Mouse (Mus musculus): ENCODE measurements around the gene Gm3476. TPM values are rescaled to one million over a fixed set of nuclear protein-coding genes. Genes with fewer than 3 reads are reported as not detected.
"Not testable (repeated sequence)": the region's sequence is repeated elsewhere in the genome, so short reads cannot be mapped to it uniquely, and the experiment has no call there.

The Gm3476 gene
- polyA plus RNA-seq (2014; fragmentation: Nextera tagmentation; extraction: Ambion mirVana), result not detected in 2 replicates

GRCm38 (mm10) chr14:6125707-6126106 lies at the start of gene Gm3476:
Gene Gm3476 (minus strand): TSS chr14:6125807.
- not testable (repeated sequence) for H3K4me3 ChIP-seq (ENCODE audit: low read depth, low read length); H3K4me2 ChIP-seq; DNase-seq (ENCODE audit: low spot score, missing footprints); H3K4me1 ChIP-seq (ENCODE audit: control insufficient read depth, insufficient read depth, low read length); H3K9ac ChIP-seq (ENCODE audit: low read length); H3K9me3 ChIP-seq (ENCODE audit: control insufficient read depth, low read length); H3K36me3 ChIP-seq (ENCODE audit: control insufficient read depth, insufficient read depth, low read length); H3K27me3 ChIP-seq (ENCODE audit: control insufficient read depth, insufficient read depth, low read length); ATAC-seq (ENCODE audit: low FRiP score); H3K27ac ChIP-seq (ENCODE audit: low read depth, low read length)
- no CpG with 5 or more reads among the region's 1 CpGs for WGBS

- not testable (repeated sequence) for H3K4me2 ChIP-seq
Observed at GRCm38 (mm10) chr14:6163538-6163937, 37.9 kb upstream of the Gm3476 start.

GRCm38 (mm10) chr14:6161085-6161484 lies 35.5 kb upstream of the Gm3476 start:
- 100% methylated on average over 1 of the region's 1 CpGs for WGBS
- H3K4me3 ChIP-seq (ENCODE audit: low read depth, low read length); ATAC-seq (ENCODE audit: low FRiP score); H3K27ac ChIP-seq (ENCODE audit: low read depth, low read length); DNase-seq (ENCODE audit: low spot score, missing footprints); H3K4me1 ChIP-seq (ENCODE audit: control insufficient read depth, insufficient read depth, low read length); H3K36me3 ChIP-seq (ENCODE audit: control insufficient read depth, insufficient read depth, low read length); H3K9me3 ChIP-seq (ENCODE audit: control insufficient read depth, low read length); H3K27me3 ChIP-seq (ENCODE audit: control insufficient read depth, insufficient read depth, low read length); H3K9ac ChIP-seq (ENCODE audit: low read length); H3K4me2 ChIP-seq: not testable (repeated sequence)

More at GRCm38 (mm10) chr14:6163538-6163937, 37.9 kb upstream of the Gm3476 start:
- H3K4me1 ChIP-seq (ENCODE audit: control insufficient read depth, insufficient read depth, low read length); DNase-seq (ENCODE audit: low spot score, missing footprints); H3K4me3 ChIP-seq (ENCODE audit: low read depth, low read length); H3K36me3 ChIP-seq (ENCODE audit: control insufficient read depth, insufficient read depth, low read length); H3K27ac ChIP-seq (ENCODE audit: low read depth, low read length); ATAC-seq (ENCODE audit: low FRiP score); H3K27me3 ChIP-seq (ENCODE audit: control insufficient read depth, insufficient read depth, low read length); H3K9me3 ChIP-seq (ENCODE audit: control insufficient read depth, low read length); H3K9ac ChIP-seq (ENCODE audit: low read length): not testable (repeated sequence)
- 77% methylated on average over 5 of the region's 9 CpGs for WGBS

- peak; percentile 96 for ATAC-seq (ENCODE audit: low FRiP score)
Observed at GRCm38 (mm10) chr14:6108272-6108925, 17.2 kb downstream of the Gm3476 start, which contains the start of gene Gm3468. Gene Gm3468 (minus strand): TSS chr14:6108665.

GRCm38 (mm10) chr14:6107500-6107899 lies 18.1 kb downstream of the Gm3476 start:
- not testable (repeated sequence) for H3K9me3 ChIP-seq (ENCODE audit: control insufficient read depth, low read length); ATAC-seq (ENCODE audit: low FRiP score); H3K27ac ChIP-seq (ENCODE audit: low read depth, low read length); H3K9ac ChIP-seq (ENCODE audit: low read length); H3K4me3 ChIP-seq (ENCODE audit: low read depth, low read length); H3K27me3 ChIP-seq (ENCODE audit: control insufficient read depth, insufficient read depth, low read length); H3K36me3 ChIP-seq (ENCODE audit: control insufficient read depth, insufficient read depth, low read length); H3K4me1 ChIP-seq (ENCODE audit: control insufficient read depth, insufficient read depth, low read length)
- DNase-seq (ENCODE audit: low spot score, missing footprints), result peak; percentile 44
- 18% methylated on average over 8 of the region's 9 CpGs for WGBS
- H3K4me2 ChIP-seq, result peak overlapping the region; percentile 41

More at GRCm38 (mm10) chr14:6108272-6108925, 17.2 kb downstream of the Gm3476 start, which contains the start of gene Gm3468:
- Histone ChIP-seq H3K4me2 (peak within 1 kb of the TSS; percentile 41), H3K4me3 (ENCODE audit: low read depth, low read length) (peak within 1 kb of the TSS; percentile 27)
- not testable (repeated sequence) for H3K27me3 ChIP-seq (ENCODE audit: control insufficient read depth, insufficient read depth, low read length); H3K27ac ChIP-seq (ENCODE audit: low read depth, low read length); H3K4me1 ChIP-seq (ENCODE audit: control insufficient read depth, insufficient read depth, low read length); H3K36me3 ChIP-seq (ENCODE audit: control insufficient read depth, insufficient read depth, low read length); H3K9ac ChIP-seq (ENCODE audit: low read length); H3K9me3 ChIP-seq (ENCODE audit: control insufficient read depth, low read length)
- under 1% methylated on average over 31 of the region's 51 CpGs for WGBS
- peak; percentile 98 for DNase-seq (ENCODE audit: low spot score, missing footprints)

GRCm38 (mm10) chr14:6093842-6094241 lies 31.8 kb downstream of the Gm3476 start, which contains the start of gene Gm8206:
Gene Gm8206 (minus strand): TSS chr14:6093942.
- not testable (repeated sequence) for H3K4me2 ChIP-seq; H3K27me3 ChIP-seq (ENCODE audit: control insufficient read depth, insufficient read depth, low read length); H3K4me1 ChIP-seq (ENCODE audit: control insufficient read depth, insufficient read depth, low read length); H3K9ac ChIP-seq (ENCODE audit: low read length); ATAC-seq (ENCODE audit: low FRiP score); H3K4me3 ChIP-seq (ENCODE audit: low read depth, low read length); H3K27ac ChIP-seq (ENCODE audit: low read depth, low read length); DNase-seq (ENCODE audit: low spot score, missing footprints); H3K36me3 ChIP-seq (ENCODE audit: control insufficient read depth, insufficient read depth, low read length); H3K9me3 ChIP-seq (ENCODE audit: control insufficient read depth, low read length)
- 97% methylated on average over 2 of the region's 3 CpGs for WGBS

- not testable (repeated sequence) for H3K4me1 ChIP-seq (ENCODE audit: control insufficient read depth, insufficient read depth, low read length); H3K27me3 ChIP-seq (ENCODE audit: control insufficient read depth, insufficient read depth, low read length); H3K36me3 ChIP-seq (ENCODE audit: control insufficient read depth, insufficient read depth, low read length); H3K9me3 ChIP-seq (ENCODE audit: control insufficient read depth, low read length); H3K9ac ChIP-seq (ENCODE audit: low read length); ATAC-seq (ENCODE audit: low FRiP score); H3K4me3 ChIP-seq (ENCODE audit: low read depth, low read length); H3K4me2 ChIP-seq; H3K27ac ChIP-seq (ENCODE audit: low read depth, low read length); DNase-seq (ENCODE audit: low spot score, missing footprints)
- 83% methylated on average over 2 of the region's 4 CpGs for WGBS
Observed at GRCm38 (mm10) chr14:6058167-6058566, 67.4 kb downstream of the Gm3476 start, which contains the start of gene Gm6337. Gene Gm6337 (minus strand): TSS chr14:6058267.

Other genes with a start within 250 kb of the Gm3476 start
- 0.12 TPM in 1 of 2 replicates, not detected in the other for gene Gm8237, start 245.4 kb downstream of the Gm3476 start, polyA plus RNA-seq (2014; fragmentation: Nextera tagmentation; extraction: Ambion mirVana)
- 0.57 and 0.63 TPM in 2 replicates for gene Gm3248, start 164.1 kb downstream of the Gm3476 start, polyA plus RNA-seq (2014; fragmentation: Nextera tagmentation; extraction: Ambion mirVana)
- gene Gm3453, start 146.7 kb downstream of the Gm3476 start, polyA plus RNA-seq (2014; fragmentation: Nextera tagmentation; extraction: Ambion mirVana), result not detected in 2 replicates
- gene Gm6337, start 67.5 kb downstream of the Gm3476 start, polyA plus RNA-seq (2014; fragmentation: Nextera tagmentation; extraction: Ambion mirVana), result not detected in 2 replicates
- gene Gm8206, start 31.9 kb downstream of the Gm3476 start, polyA plus RNA-seq (2014; fragmentation: Nextera tagmentation; extraction: Ambion mirVana), result 0.72 and 1.8 TPM in 2 replicates
- gene Gm3468, start 17.1 kb downstream of the Gm3476 start, polyA plus RNA-seq (2014; fragmentation: Nextera tagmentation; extraction: Ambion mirVana), result 1.7 and 2.5 TPM in 2 replicates
- not detected in 2 replicates for gene Gm21560, start 93.5 kb upstream of the Gm3476 start, polyA plus RNA-seq (2014; fragmentation: Nextera tagmentation; extraction: Ambion mirVana)
- gene Gm3411, start 161.4 kb upstream of the Gm3476 start, polyA plus RNA-seq (2014; fragmentation: Nextera tagmentation; extraction: Ambion mirVana), result 1.2 and 2.0 TPM in 2 replicates
- gene Gm21103, start 179.0 kb upstream of the Gm3476 start, polyA plus RNA-seq (2014; fragmentation: Nextera tagmentation; extraction: Ambion mirVana), result not detected in 2 replicates
- not detected in 2 replicates for gene Gm3618, start 217.9 kb upstream of the Gm3476 start, polyA plus RNA-seq (2014; fragmentation: Nextera tagmentation; extraction: Ambion mirVana)